Mouse (Mus musculus) kidney, postnatal 0 days (tissue): ENCODE data around the gene Gm6034. TPM values are rescaled to one million over a fixed set of nuclear protein-coding genes. Genes with fewer than 3 reads are reported as not detected.
"Not testable (repeated sequence)": the region's sequence is repeated elsewhere in the genome, so short reads cannot be mapped to it uniquely, and the experiment has no call there.

Experiments used
- ATAC-seq: fragments of 200-750 bp; cut with Nextera tagmentation; replicated peaks from 2 replicates; pipeline ENCODE4 v1.8.0; 2017; ENCODE audit warnings: low read depth, moderate number of reproducible peaks, moderate TSS enrichment, moderate library complexity; ENCODE audit not compliant: low FRiP score
- DNase-seq: peaks from one replicate; pipeline ENCODE4 v3.0.0-alpha.2; 2016; ENCODE audit warnings: low spot score
- H3K27ac ChIP-seq: fragments of 300-500 bp; sonication (generic); 2 replicates; pipeline ENCODE4 v1.5.1; 2014; ENCODE audit warnings: mild to moderate bottlenecking
- H3K27me3 ChIP-seq: fragments of 300-500 bp; sonication (generic); 2 replicates; pipeline ENCODE4 v1.6.1; 2014; ENCODE audit warnings: low read length, mixed read lengths; ENCODE audit not compliant: insufficient read depth
- H3K36me3 ChIP-seq: fragments of 300-500 bp; sonication (generic); 2 replicates; pipeline ENCODE4 v1.6.1; 2014; ENCODE audit warnings: low read length, mixed read lengths; ENCODE audit not compliant: insufficient read depth
- H3K4me1 ChIP-seq: fragments of 300-500 bp; sonication (generic); replicated peaks from 2 replicates; pipeline ENCODE4 v1.6.1; 2014; ENCODE audit warnings: antibody characterized with exemption, low read length, mixed read lengths; ENCODE audit not compliant: insufficient read depth
- H3K4me2 ChIP-seq: fragments of 300-500 bp; sonication (generic); 2 replicates; pipeline ENCODE4 v1.6.1; 2014; ENCODE audit warnings: mild to moderate bottlenecking, low read length, moderate library complexity, mixed read lengths
- H3K4me3 ChIP-seq: fragments of 300-500 bp; sonication (generic); replicated peaks from 2 replicates; pipeline ENCODE4 v1.5.1; 2014; ENCODE audit warnings: low read depth, low read length
- H3K9ac ChIP-seq: fragments of 300-500 bp; sonication (generic); 2 replicates; pipeline ENCODE4 v1.6.1; 2014; ENCODE audit warnings: low read depth, low read length
- H3K9me3 ChIP-seq: fragments of 300-500 bp; sonication (generic); replicated peaks from 2 replicates; pipeline ENCODE4 v1.6.1; 2016; ENCODE audit warnings: low read length, inconsistent platforms, mixed read lengths
- CTCF ChIP-seq: IDR thresholded peaks from 2 replicates; pipeline ENCODE4 v1.5.1; 2016; ENCODE audit warnings: antibody characterized with exemption, low read depth, mild to moderate bottlenecking, moderate library complexity
- WGBS: fragments of 180-500 bp; shearing (Covaris S2); extraction: QIAGEN DNeasy Blood & Tissue Kit; methylation state at CpG from one replicate; pipeline ENCODE4 v1.1.7; 2014; 5-methylcytosine and 5-hydroxymethylcytosine counted together
- polyA plus RNA-seq: library from polyadenylated mRNA; unstranded; fragments of >200 nt; fragmentation: Nextera tagmentation; extraction: Ambion mirVana; gene quantifications from 2 replicates; pipeline ENCODE4 v1.2.1, GENCODE M21; 2015

Gene Gm6034
- polyA plus RNA-seq, 1 experiment from 2014 or later = not detected

GRCm38 (mm10) chr17:36028879-36029619 lies 13.7 kb upstream of the Gm6034 start:
- WGBS = 75% methylated on average over 7 of the region's 7 CpGs
- no peak for TF ChIP-seq CTCF
- DNase-seq = no peak

GRCm38 (mm10) chr17:36030046-36030702 lies 12.6 kb upstream of the Gm6034 start:
- H3K27ac ChIP-seq, ATAC-seq, DNase-seq, H3K9ac ChIP-seq, H3K4me3 ChIP-seq, H3K9me3 ChIP-seq, H3K27me3 ChIP-seq, H3K4me2 ChIP-seq, H3K36me3 ChIP-seq, H3K4me1 ChIP-seq: not testable (repeated sequence)
- 77% methylated on average over 2 of the region's 4 CpGs for whole genome bisulfite sequencing

More at GRCm38 (mm10) chr17:36028879-36029619, 13.7 kb upstream of the Gm6034 start:
- Histone ChIP-seq H3K4me2 (no peak overlapping the region), H3K9ac (no peak overlapping the region), H3K9me3 (no peaks in the 10 kb centered on the region), H3K36me3 (no peaks in the 10 kb centered on the region), H3K27me3 (no peaks in the 10 kb centered on the region), H3K4me1 (no peaks in the 10 kb centered on the region; the same call in 1 of the 2 replicates), H3K27ac (no peak overlapping the region), H3K4me3 (no peak overlapping the region)
- no peak for ATAC-seq

GRCm38 (mm10) chr17:36030703-36031582 lies 11.8 kb upstream of the Gm6034 start:
- H3K9ac ChIP-seq, H3K4me1 ChIP-seq, DNase-seq, H3K27me3 ChIP-seq, H3K36me3 ChIP-seq, H3K9me3 ChIP-seq, ATAC-seq, H3K27ac ChIP-seq: not testable (repeated sequence)
- Histone ChIP-seq H3K4me3 (peak overlapping the region; percentile 52; the same call in 1 of the 2 replicates), H3K4me2 (peak overlapping the region; percentile 91)
- WGBS = 44% methylated on average over 6 of the region's 8 CpGs

GRCm38 (mm10) chr17:36031583-36032331 lies 11.0 kb upstream of the Gm6034 start:
- H3K4me1 ChIP-seq, H3K9me3 ChIP-seq, ATAC-seq, H3K27ac ChIP-seq, H3K27me3 ChIP-seq, H3K36me3 ChIP-seq: not testable (repeated sequence)
- WGBS = 2% methylated on average over 40 of the region's 40 CpGs
- Histone ChIP-seq H3K4me2 (peak overlapping the region; percentile 91), H3K9ac (peak overlapping the region; percentile 51; the same call in 1 of the 2 replicates), H3K4me3 (peak overlapping the region; percentile 52)
- peak; percentile 61 for TF ChIP-seq CTCF
- peak; percentile 36 for DNase-seq

- 2% methylated on average over 25 of the region's 25 CpGs for WGBS
These were observed 10.3 kb upstream of the Gm6034 start, which contains the start of gene H2-T23 for GRCm38 (mm10) chr17:36032351-36032875. TSS of gene H2-T23 (minus strand) at chr17:36032855.

GRCm38 (mm10) chr17:36034524-36034923 lies 8.2 kb upstream of the Gm6034 start:
- not testable (repeated sequence) for H3K9me3 ChIP-seq, H3K27ac ChIP-seq, H3K36me3 ChIP-seq, ATAC-seq, H3K4me3 ChIP-seq, H3K4me1 ChIP-seq, DNase-seq, H3K9ac ChIP-seq, H3K4me2 ChIP-seq, H3K27me3 ChIP-seq
- 58% methylated on average over 3 of the region's 3 CpGs for WGBS

More at GRCm38 (mm10) chr17:36032351-36032875, 10.3 kb upstream of the Gm6034 start, which contains the start of gene H2-T23:
- Histone ChIP-seq H3K4me3 (peak within 1 kb of the TSS; percentile 52), H3K4me2 (peak within 1 kb of the TSS; percentile 91), H3K9ac (peak within 1 kb of the TSS; percentile 51; the same call in 1 of the 2 replicates)
- not testable (repeated sequence) for H3K36me3 ChIP-seq, H3K9me3 ChIP-seq, H3K27me3 ChIP-seq, H3K4me1 ChIP-seq, H3K27ac ChIP-seq
- DNase-seq (peak; percentile 74), ATAC-seq (peak; percentile 43; the same call in 1 of the 2 replicates)
